In the genomic region with DNA sequence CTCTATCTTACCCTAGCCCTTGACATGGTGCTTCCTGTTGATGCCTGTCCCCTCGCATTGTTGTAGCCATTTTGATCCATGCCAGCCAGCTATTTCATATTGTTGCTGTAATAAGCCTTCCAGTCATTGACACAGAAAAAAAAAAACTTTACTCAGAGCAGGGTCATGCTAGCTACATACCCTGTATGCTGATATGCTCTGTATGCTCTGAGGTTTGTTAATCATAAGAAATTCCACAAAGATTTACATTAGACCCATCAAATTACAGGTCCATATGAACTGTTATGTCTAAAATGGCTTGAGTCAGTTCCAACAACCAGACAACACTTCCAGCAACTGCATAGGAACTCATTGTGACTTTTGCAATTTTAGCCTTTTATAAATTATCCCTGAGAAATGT, we compare ENCODE assay signal across 22 mouse cellular contexts. TPM values are rescaled to one million over a fixed set of nuclear protein-coding genes. Genes with fewer than 3 reads are reported as not detected.
"Had no signal": no experiment of that assay in that cellular context is flagged by ENCODE, and none has a peak within 500 bp of the region (broad histone marks: within the 10 kb centered on the region; RNA-seq: fewer than 3 reads in every experiment).

No protein-coding gene starts in this region.

- H3K9me3 ChIP-seq: neural tube, embryonic 13.5 days; neural tube, embryonic 15.5 days; stomach, embryonic 15.5 days had no signal

- H3K4me2 ChIP-seq: neural tube, embryonic 13.5 days; neural tube, embryonic 15.5 days; stomach, embryonic 15.5 days had no signal

- DNase-seq: retina, postnatal 1 day; right cerebral cortex, adult 18-20 months; right cerebral cortex, postnatal 14 days; right cerebral cortex, postnatal 25 days; right cerebral cortex, postnatal 4 days; spleen, adult 18-20 months; thymus, adult 18-20 months; thymus, adult 2 months; thymus, postnatal 14 days; thymus, postnatal 25 days; thymus, postnatal 36 days; thymus, postnatal 4 days had no signal

- H3K9ac ChIP-seq: neural tube, embryonic 13.5 days; neural tube, embryonic 15.5 days; stomach, embryonic 15.5 days had no signal

- H3K27me3 ChIP-seq: neural tube, embryonic 13.5 days; neural tube, embryonic 15.5 days; stomach, embryonic 15.5 days had no signal

- H3K4me1 ChIP-seq: neural tube, embryonic 13.5 days; neural tube, embryonic 15.5 days; stomach, embryonic 15.5 days had no signal

- H3K36me3 ChIP-seq: neural tube, embryonic 13.5 days; neural tube, embryonic 15.5 days; stomach, embryonic 15.5 days had no signal

- H3K4me3 ChIP-seq: neural tube, embryonic 13.5 days; neural tube, embryonic 15.5 days; stomach, embryonic 15.5 days had no signal

- H3K27ac ChIP-seq: neural tube, embryonic 13.5 days; neural tube, embryonic 15.5 days; stomach, embryonic 15.5 days; stomach, postnatal 0 days had no signal

RNA-seq across cellular contexts. Expression of a gene that starts 38.1 kb away (rescaled TPM):
- polyA plus RNA-seq: neural tube, embryonic 13.5 days; neural tube, embryonic 14.5 days; neural tube, embryonic 15.5 days; small intestine, adult 2 months; spleen, adult 2 months; stomach, embryonic 14.5 days; stomach, embryonic 15.5 days; stomach, embryonic 16.5 days; stomach, postnatal 0 days; thymus, adult 2 months; urinary bladder, adult 2 months had no signal
